Mouse (Mus musculus): ENCODE results near the gene Cacnb4. TPM values are rescaled to one million over a fixed set of nuclear protein-coding genes. Genes with fewer than 3 reads are reported as not detected.
A peak's percentile ranks its signal among the peaks of the same experiment; 100 is the strongest.

The Cacnb4 gene
- total and polyA plus RNA-seq, 3 experiments: not detected

DNA sequence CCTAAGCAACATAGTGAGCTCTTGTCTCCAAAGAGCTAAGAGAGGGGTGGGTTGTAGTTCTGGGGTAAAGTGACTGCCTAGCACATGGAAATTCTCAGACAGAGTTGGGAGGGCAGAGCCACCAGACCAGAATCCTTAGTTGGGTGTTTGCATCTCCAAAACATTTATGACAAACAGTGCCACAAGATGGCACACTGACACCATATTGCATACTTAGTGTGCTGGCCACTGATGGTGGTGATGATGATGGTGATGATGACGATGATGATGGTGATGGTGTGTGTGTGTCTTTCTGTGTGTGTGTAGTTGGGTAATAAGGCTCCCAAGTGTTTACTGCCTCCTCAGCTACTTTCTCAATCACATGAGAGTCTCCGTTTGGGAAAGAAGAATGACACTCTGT is 54.0 kb downstream of the Cacnb4 start:
- Histone ChIP-seq H3K4me1 (ENCODE audit: control insufficient read depth in 1 of 2, insufficient read depth in 2 of 2, low read length in 2 of 2) (no peaks in the 10 kb centered on the region), H3K9me3 (replicated peaks; ENCODE audit: insufficient read depth, low read length) (no peaks in the 10 kb centered on the region), H3K4me3 (ENCODE audit: control insufficient read depth in 1 of 2, insufficient read depth in 1 of 2, low read depth in 2 of 2, low read length in 2 of 2) (no peak overlapping the region), H3K27me3 (ENCODE audit: control insufficient read depth in 1 of 2, insufficient read depth in 2 of 2, low read length in 2 of 2) (no peaks in the 10 kb centered on the region), H3K27ac (ENCODE audit: control insufficient read depth, low read depth, low read length) (no peak overlapping the region), H3K9ac (ENCODE audit: control insufficient read depth, low read depth, low read length, poor library complexity, severe bottlenecking) (no peak overlapping the region), H3K36me3 (ENCODE audit: control insufficient read depth in 1 of 2, insufficient read depth in 2 of 2, low read length in 2 of 2) (no peaks in the 10 kb centered on the region), H3K79me2 (ENCODE audit: control insufficient read depth, insufficient read depth, low read length, poor library complexity) (no peaks in the 10 kb centered on the region)
- TF ChIP-seq SMC3 (IDR thresholded peaks at IDR 0.05; ENCODE audit: low read depth, low read length): 0 out of 2 replicates have a peak, but pooled peaks have one; percentile 14
- no peak for TF ChIP-seq MEF2A (IDR thresholded peaks at IDR 0.05; ENCODE audit: extremely low read depth, insufficient replicate concordance, low read depth, low read length, poor library complexity, severe bottlenecking)
- peak in 1 of 3 experiments; percentile 32; a peak in 2 of 6 replicates for TF ChIP-seq CTCF (IDR thresholded peaks at IDR 0.05 in 2 of 3, conservative IDR thresholded peaks at IDR 0.05 in 1 of 3; ENCODE audit: control insufficient read depth in 1 of 3, insufficient read depth in 1 of 3, low read depth in 2 of 3, low read length in 3 of 3, poor library complexity in 1 of 3, severe bottlenecking in 1 of 3)
- peak; percentile 19 for TF ChIP-seq RAD21 (IDR thresholded peaks at IDR 0.05; ENCODE audit: low read depth, low read length)
- DNase-seq (ENCODE audit: low read depth, low spot score): no peak

- Histone ChIP-seq H3K4me3 (ENCODE audit: control insufficient read depth in 1 of 2, insufficient read depth in 1 of 2, low read depth in 2 of 2, low read length in 2 of 2) (no peak overlapping the region), H3K79me2 (ENCODE audit: control insufficient read depth, insufficient read depth, low read length, poor library complexity) (no peaks in the 10 kb centered on the region), H3K9ac (ENCODE audit: control insufficient read depth, low read depth, low read length, poor library complexity, severe bottlenecking) (no peak overlapping the region)
Measured at GRCm38 (mm10) chr2:52619406-52619974, 57.1 kb downstream of the Cacnb4 start.

GRCm38 (mm10) chr2:52618804-52619203 is 57.8 kb downstream of the Cacnb4 start:
- H3K27me3 ChIP-seq (ENCODE audit: control insufficient read depth in 1 of 2, insufficient read depth in 2 of 2, low read length in 2 of 2): no peaks in the 10 kb centered on the region; a peak in 1 of 4 replicates
- TF ChIP-seq NELFE (IDR thresholded peaks at IDR 0.05; ENCODE audit: low read depth, low read length) (no peak), USF1 (IDR thresholded peaks at IDR 0.05; ENCODE audit: low read depth, low read length) (no peak), MYC (IDR thresholded peaks at IDR 0.05; ENCODE audit: low read depth, low read length) (no peak), MYB (IDR thresholded peaks at IDR 0.05; ENCODE audit: low read depth, low read length) (no peak), MEF2A (IDR thresholded peaks at IDR 0.05; ENCODE audit: extremely low read depth, insufficient replicate concordance, low read depth, low read length, poor library complexity, severe bottlenecking) (no peak), ZNF384 (IDR thresholded peaks at IDR 0.05; ENCODE audit: low read depth, low read length) (no peak), HCFC1 (IDR thresholded peaks at IDR 0.05; ENCODE audit: low read depth, low read length) (no peak), JUND (IDR thresholded peaks at IDR 0.05; ENCODE audit: low read depth, low read length) (no peak), TCF12 (IDR thresholded peaks at IDR 0.05; ENCODE audit: low read depth, low read length) (no peak), ZC3H11A (IDR thresholded peaks at IDR 0.05; ENCODE audit: low read depth, low read length) (no peak), CHD2 (IDR thresholded peaks at IDR 0.05; ENCODE audit: low read length) (no peak), MAX (IDR thresholded peaks at IDR 0.05; ENCODE audit: low read length) (no peak), TAL1 (IDR thresholded peaks at IDR 0.05; ENCODE audit: low read length) (no peak), POLR2A (IDR thresholded peaks at IDR 0.05; ENCODE audit: control insufficient read depth in 1 of 2, insufficient read depth in 1 of 2, low read depth in 1 of 2, low read length in 2 of 2, poor library complexity in 1 of 2) (no peak), NRF1 (IDR thresholded peaks at IDR 0.05; ENCODE audit: insufficient read depth, low read depth, low read length, poor library complexity, severe bottlenecking) (no peak), ZKSCAN1 (IDR thresholded peaks at IDR 0.05; ENCODE audit: low read depth, low read length) (no peak), CHD1 (IDR thresholded peaks at IDR 0.05; ENCODE audit: low read depth, low read length) (no peak)
- H3K9me3 ChIP-seq (replicated peaks; ENCODE audit: insufficient read depth, low read length): no peaks in the 10 kb centered on the region
- H3K4me3 ChIP-seq (ENCODE audit: control insufficient read depth in 1 of 2, insufficient read depth in 1 of 2, low read depth in 2 of 2, low read length in 2 of 2): no peak overlapping the region
- H3K27ac ChIP-seq (ENCODE audit: control insufficient read depth, low read depth, low read length): no peak overlapping the region
- no peaks in the 10 kb centered on the region for H3K79me2 ChIP-seq (ENCODE audit: control insufficient read depth, insufficient read depth, low read length, poor library complexity)
- DNase-seq (ENCODE audit: low read depth, low spot score): no peak
- H3K4me1 ChIP-seq (ENCODE audit: control insufficient read depth in 1 of 2, insufficient read depth in 2 of 2, low read length in 2 of 2): no peaks in the 10 kb centered on the region
- H3K36me3 ChIP-seq (ENCODE audit: control insufficient read depth in 1 of 2, insufficient read depth in 2 of 2, low read length in 2 of 2): no peaks in the 10 kb centered on the region
- H3K9ac ChIP-seq (ENCODE audit: control insufficient read depth, low read depth, low read length, poor library complexity, severe bottlenecking): no peak overlapping the region

More at GRCm38 (mm10) chr2:52619406-52619974, 57.1 kb downstream of the Cacnb4 start:
- H3K36me3 ChIP-seq (ENCODE audit: control insufficient read depth in 1 of 2, insufficient read depth in 2 of 2, low read length in 2 of 2): no peaks in the 10 kb centered on the region
- no peak for TF ChIP-seq GABPA (IDR thresholded peaks at IDR 0.05; ENCODE audit: low read depth, low read length)
- TF ChIP-seq RAD21 (IDR thresholded peaks at IDR 0.05; ENCODE audit: low read depth, low read length): no peak
- TF ChIP-seq ZMIZ1 (IDR thresholded peaks at IDR 0.05; ENCODE audit: low read depth, low read length): no peak
- no peak for TF ChIP-seq NELFE (IDR thresholded peaks at IDR 0.05; ENCODE audit: low read depth, low read length)
- no peak for TF ChIP-seq SMC3 (IDR thresholded peaks at IDR 0.05; ENCODE audit: low read depth, low read length)
- TF ChIP-seq E2F4 (IDR thresholded peaks at IDR 0.05; ENCODE audit: borderline replicate concordance, low read depth, low read length): no peak
- no peaks in the 10 kb centered on the region; a peak in 1 of 4 replicates for H3K27me3 ChIP-seq (ENCODE audit: control insufficient read depth in 1 of 2, insufficient read depth in 2 of 2, low read length in 2 of 2)
- H3K27ac ChIP-seq (ENCODE audit: control insufficient read depth, low read depth, low read length): no peak overlapping the region
- DNase-seq (ENCODE audit: low read depth, low spot score): no peak
- H3K4me1 ChIP-seq (ENCODE audit: control insufficient read depth in 1 of 2, insufficient read depth in 2 of 2, low read length in 2 of 2): no peaks in the 10 kb centered on the region
- H3K9me3 ChIP-seq (replicated peaks; ENCODE audit: insufficient read depth, low read length): no peaks in the 10 kb centered on the region

Measured in MEL (cell line).